Mouse (Mus musculus): ENCODE measurements around the gene Cbr2. TPM values are rescaled to one million over a fixed set of nuclear protein-coding genes. Genes with fewer than 3 reads are reported as not detected.

Gene Cbr2
- total RNA-seq, 2 experiments from 2014 or later = 3.3 to 3.7 TPM

GRCm38 (mm10) chr11:120692471-120693011, 39.4 kb downstream of the Cbr2 start:
- DNase-seq (ENCODE audit: extremely low spot score in 1 of 2, low spot score in 2 of 2) = peak in 1 of 2 experiments; percentile 74
- intact Hi-C loops (cut with DNase I) = no loop called here

GRCm38 (mm10) chr11:120689365-120689764, 42.5 kb downstream of the Cbr2 start:
- intact Hi-C loops (cut with DNase I) = no loop called here
- DNase-seq (ENCODE audit: extremely low spot score in 1 of 2, low spot score in 2 of 2) = no peak

GRCm38 (mm10) chr11:120686650-120687272, 45.2 kb downstream of the Cbr2 start:
- peak in 1 of 2 experiments; percentile 87 for DNase-seq (ENCODE audit: extremely low spot score in 1 of 2, low spot score in 2 of 2)
- intact Hi-C loops (cut with DNase I) = no loop called here

- intact Hi-C loops (cut with DNase I) = no loop called here
- DNase-seq (ENCODE audit: extremely low spot score in 1 of 2, low spot score in 2 of 2) = no peak
Measured at GRCm38 (mm10) chr11:120684660-120685059, 47.3 kb downstream of the Cbr2 start.

GRCm38 (mm10) chr11:120684086-120684485, 47.8 kb downstream of the Cbr2 start:
- intact Hi-C loops (cut with DNase I) = no loop called here
- DNase-seq (ENCODE audit: extremely low spot score in 1 of 2, low spot score in 2 of 2) = no peak

- no peak for DNase-seq (ENCODE audit: extremely low spot score in 1 of 2, low spot score in 2 of 2)
- intact Hi-C loops (cut with DNase I) = no loop called here
Measured at GRCm38 (mm10) chr11:120683536-120683935, 48.4 kb downstream of the Cbr2 start.

- intact Hi-C loops (cut with DNase I) = no loop called here
- DNase-seq (ENCODE audit: extremely low spot score in 1 of 2, low spot score in 2 of 2) = no peak
Measured at GRCm38 (mm10) chr11:120682683-120683082, 49.2 kb downstream of the Cbr2 start.

- DNase-seq (ENCODE audit: extremely low spot score in 1 of 2, low spot score in 2 of 2) = no peak
- intact Hi-C loops (cut with DNase I) = no loop called here
Measured at GRCm38 (mm10) chr11:120679909-120680308, 52.0 kb downstream of the Cbr2 start.

Other genes with a start within 250 kb of the Cbr2 start
- 10 to 100 TPM; 76.6 to 79.1 TPM for gene Mrpl12, start 247.5 kb downstream of the Cbr2 start, total RNA-seq (2021)
- 10 to 100 TPM; 23.4 to 26.6 TPM for gene Slc25a10, start 240.3 kb downstream of the Cbr2 start, total RNA-seq (2021)
- under 1 TPM in 1 of 2 experiments, not detected in 1; 0.26 TPM for gene Gcgr, start 201.4 kb downstream of the Cbr2 start, total RNA-seq (2021)
- 100 to 1,000 TPM; 103 to 110 TPM for gene Mcrip1, start 182.4 kb downstream of the Cbr2 start, total RNA-seq (2021)
- not detected for gene Ppp1r27, start 181.0 kb downstream of the Cbr2 start, total RNA-seq (2021)
- gene P4hb, start 158.9 kb downstream of the Cbr2 start, total RNA-seq (2021) = 100 to 1,000 TPM; 136 to 138 TPM
- 100 to 1,000 TPM; 406 to 417 TPM for gene Arhgdia, start 150.5 kb downstream of the Cbr2 start, total RNA-seq (2021)
- 10 to 100 TPM; 69.3 to 76.5 TPM for gene Alyref, start 133.7 kb downstream of the Cbr2 start, total RNA-seq (2021)
- 100 to 1,000 TPM; 102 to 110 TPM for gene Anapc11, start 133.7 kb downstream of the Cbr2 start, total RNA-seq (2021)
- not detected for gene Npb, start 123.6 kb downstream of the Cbr2 start, total RNA-seq (2021)
- 100 to 1,000 TPM; 130 TPM for gene Pcyt2, start 114.2 kb downstream of the Cbr2 start, total RNA-seq (2021)
- 10 to 100 TPM; 37.5 to 40.6 TPM for gene Sirt7, start 106.9 kb downstream of the Cbr2 start, total RNA-seq (2021)
- gene Mafg, start 98.5 kb downstream of the Cbr2 start, total RNA-seq (2021) = 10 to 100 TPM; 84.4 to 84.7 TPM
- 1 to 10 TPM; 3.0 to 3.8 TPM for gene Pycr1, start 88.3 kb downstream of the Cbr2 start, total RNA-seq (2021)
- 1 to 10 TPM; 3.1 to 3.5 TPM for gene Myadml2, start 84.0 kb downstream of the Cbr2 start, total RNA-seq (2021)
- 1 to 10 TPM; 4.2 to 5.7 TPM for gene Notum, start 70.9 kb downstream of the Cbr2 start, total RNA-seq (2021)
- 10 to 100 TPM; 59.1 to 66.6 TPM for gene Aspscr1, start 59.1 kb downstream of the Cbr2 start, total RNA-seq (2021)
- gene Cenpx, start 18.4 kb downstream of the Cbr2 start, total RNA-seq (2021) = 10 to 100 TPM; 24.5 to 26.0 TPM
- 10 to 100 TPM; 58.3 to 66.0 TPM for gene Lrrc45, start 18.2 kb downstream of the Cbr2 start, total RNA-seq (2021)
- gene Rac3, start 10.6 kb downstream of the Cbr2 start, total RNA-seq (2021) = 100 to 1,000 TPM; 265 to 293 TPM
- 1 to 10 TPM; 5.9 to 6.4 TPM for gene Dcxr, start 4.8 kb downstream of the Cbr2 start, total RNA-seq (2021)
- gene Hmga1b, start 30.7 kb upstream of the Cbr2 start, total RNA-seq (2021) = 10 to 100 TPM; 25.0 to 46.6 TPM
- 10 to 100 TPM; 88.1 to 88.4 TPM for gene Rfng, start 52.1 kb upstream of the Cbr2 start, total RNA-seq (2021)
- 100 to 1,000 TPM; 147 to 148 TPM for gene Gps1, start 52.2 kb upstream of the Cbr2 start, total RNA-seq (2021)
- 10 to 100 TPM; 37.4 to 40.7 TPM for gene Dus1l, start 64.3 kb upstream of the Cbr2 start, total RNA-seq (2021)
- gene Fasn, start 92.4 kb upstream of the Cbr2 start, total RNA-seq (2021) = 100 to 1,000 TPM; 258 to 269 TPM
- gene Ccdc57, start 200.8 kb upstream of the Cbr2 start, total RNA-seq (2021) = 1 to 10 TPM; 8.1 to 8.4 TPM
- gene Slc16a3, start 216.4 kb upstream of the Cbr2 start, total RNA-seq (2021) = 1 to 10 TPM; 3.6 to 5.1 TPM